Mouse (Mus musculus) midbrain, embryonic 14.5 days (tissue): ENCODE measurements around the gene Cd200. TPM values are rescaled to one million over a fixed set of nuclear protein-coding genes. Genes with fewer than 3 reads are reported as not detected.
"Not testable (repeated sequence)": the region's sequence is repeated elsewhere in the genome, so short reads cannot be mapped to it uniquely, and the experiment has no call there.

ENCODE experiments used
- ATAC-seq: fragments of 200-750 bp; cut with Nextera tagmentation; 2 replicates; pipeline ENCODE4 v1.8.0; 2017; ENCODE audit warnings: moderate number of reproducible peaks, moderate library complexity; ENCODE audit not compliant: low FRiP score, low TSS enrichment
- DNase-seq: peaks from one replicate; pipeline ENCODE4 v3.0.0-alpha.2; 2015
- H3K27ac ChIP-seq: fragments of 300-500 bp; sonication (generic); replicated peaks from 2 replicates; pipeline ENCODE4 v1.5.1; 2014; ENCODE audit warnings: mild to moderate bottlenecking, low read depth, low read length, moderate library complexity
- H3K27me3 ChIP-seq: fragments of 300-500 bp; sonication (generic); 2 replicates; pipeline ENCODE4 v1.6.1; 2014; ENCODE audit warnings: low read length, control low read depth, mixed read lengths; ENCODE audit not compliant: control insufficient read depth, insufficient read depth
- H3K36me3 ChIP-seq: fragments of 300-500 bp; sonication (generic); 2 replicates; pipeline ENCODE4 v1.6.1; 2014; ENCODE audit warnings: low read length, control low read depth; ENCODE audit not compliant: control insufficient read depth, insufficient read depth
- H3K4me1 ChIP-seq: fragments of 300-500 bp; sonication (generic); 2 replicates; pipeline ENCODE4 v1.6.1; 2014; ENCODE audit warnings: mild to moderate bottlenecking, antibody characterized with exemption, low read length, control low read depth; ENCODE audit not compliant: control insufficient read depth, insufficient read depth
- H3K4me2 ChIP-seq: fragments of 300-500 bp; sonication (generic); 2 replicates; pipeline ENCODE4 v1.6.1; 2014; ENCODE audit warnings: mild to moderate bottlenecking, low read length, moderate library complexity
- H3K4me3 ChIP-seq: fragments of 300-500 bp; sonication (generic); replicated peaks from 2 replicates; pipeline ENCODE4 v1.5.1; 2014; ENCODE audit warnings: low read depth, low read length
- H3K9ac ChIP-seq: fragments of 300-500 bp; sonication (generic); replicated peaks from 2 replicates; pipeline ENCODE4 v1.6.1; 2014; ENCODE audit warnings: mild to moderate bottlenecking, low read length, moderate library complexity
- H3K9me3 ChIP-seq: fragments of 300-500 bp; sonication (generic); 2 replicates; pipeline ENCODE4 v1.6.1; 2016; ENCODE audit warnings: low read length, control low read depth, mixed read lengths; ENCODE audit not compliant: control insufficient read depth
- WGBS: fragments of 180-500 bp; shearing (Covaris S2); extraction: QIAGEN DNeasy Blood & Tissue Kit; methylation state at CpG from one replicate; pipeline ENCODE4 v1.1.7; 2014; 5-methylcytosine and 5-hydroxymethylcytosine counted together
- polyA plus RNA-seq: library from polyadenylated mRNA; unstranded; fragments of >200 nt; fragmentation: Nextera tagmentation; extraction: Ambion mirVana; gene quantifications from 2 replicates; pipeline ENCODE4 v1.2.1, GENCODE M21; 2014

Gene Cd200
- polyA plus RNA-seq, 1 experiment from 2014 or later = 365 TPM

DNA sequence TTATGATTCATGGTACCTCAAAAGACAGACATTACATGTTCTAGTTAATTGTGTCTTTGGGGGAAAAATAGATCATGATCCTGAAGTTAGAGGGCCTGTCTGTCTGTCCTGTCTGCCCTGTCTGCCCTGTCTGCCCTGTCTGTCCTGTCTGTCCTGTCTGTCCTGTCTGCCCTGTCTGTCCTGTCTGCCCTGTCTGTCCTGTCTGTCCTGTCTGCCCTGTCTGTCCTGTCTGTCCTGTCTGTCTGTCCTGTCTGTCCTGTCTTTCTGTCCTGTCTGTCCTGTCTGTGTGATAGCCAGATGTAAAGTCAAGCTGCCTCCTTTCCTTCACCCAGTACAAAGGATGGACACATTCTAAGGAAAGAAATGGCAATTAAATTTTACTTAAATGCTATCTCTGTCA is 56.0 kb downstream of the Cd200 start:
- Histone ChIP-seq H3K4me3 (no peak overlapping the region), H3K4me2 (no peak overlapping the region), H3K36me3 (no peaks in the 10 kb centered on the region), H3K9me3 (no peaks in the 10 kb centered on the region), H3K4me1 (no peaks in the 10 kb centered on the region), H3K9ac (no peak overlapping the region), H3K27ac (no peak overlapping the region), H3K27me3 (no peaks in the 10 kb centered on the region)
- DNase-seq = peak; percentile 57
- ATAC-seq = peak; percentile 90

DNA sequence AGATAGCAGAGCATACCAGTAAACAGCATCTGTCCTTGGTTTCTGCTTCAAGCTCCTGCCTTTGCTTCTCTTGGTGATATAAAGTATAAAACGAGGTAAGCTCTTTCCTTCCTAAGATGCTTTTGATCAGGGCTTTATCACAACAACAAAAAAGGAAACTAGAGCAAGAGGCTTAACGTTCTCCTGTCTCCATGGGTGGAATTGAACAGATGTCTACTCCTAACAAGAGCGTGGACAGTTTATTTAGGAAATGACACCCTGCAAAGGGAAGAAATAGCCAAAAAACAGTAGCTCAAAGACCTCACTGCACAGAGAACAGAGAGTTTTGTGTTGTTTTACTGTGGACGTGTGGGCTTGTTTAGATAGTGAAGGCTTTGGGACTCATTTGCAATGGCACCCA is 58.1 kb downstream of the Cd200 start:
- Histone ChIP-seq H3K27me3 (no peaks in the 10 kb centered on the region), H3K36me3 (no peaks in the 10 kb centered on the region), H3K4me1 (no peaks in the 10 kb centered on the region), H3K9ac (no peak overlapping the region), H3K4me3 (no peak overlapping the region), H3K9me3 (no peaks in the 10 kb centered on the region), H3K4me2 (no peak overlapping the region), H3K27ac (no peak overlapping the region)
- no peak for ATAC-seq
- WGBS = 60% methylated on average over 4 of the region's 4 CpGs
- DNase-seq = no peak

DNA sequence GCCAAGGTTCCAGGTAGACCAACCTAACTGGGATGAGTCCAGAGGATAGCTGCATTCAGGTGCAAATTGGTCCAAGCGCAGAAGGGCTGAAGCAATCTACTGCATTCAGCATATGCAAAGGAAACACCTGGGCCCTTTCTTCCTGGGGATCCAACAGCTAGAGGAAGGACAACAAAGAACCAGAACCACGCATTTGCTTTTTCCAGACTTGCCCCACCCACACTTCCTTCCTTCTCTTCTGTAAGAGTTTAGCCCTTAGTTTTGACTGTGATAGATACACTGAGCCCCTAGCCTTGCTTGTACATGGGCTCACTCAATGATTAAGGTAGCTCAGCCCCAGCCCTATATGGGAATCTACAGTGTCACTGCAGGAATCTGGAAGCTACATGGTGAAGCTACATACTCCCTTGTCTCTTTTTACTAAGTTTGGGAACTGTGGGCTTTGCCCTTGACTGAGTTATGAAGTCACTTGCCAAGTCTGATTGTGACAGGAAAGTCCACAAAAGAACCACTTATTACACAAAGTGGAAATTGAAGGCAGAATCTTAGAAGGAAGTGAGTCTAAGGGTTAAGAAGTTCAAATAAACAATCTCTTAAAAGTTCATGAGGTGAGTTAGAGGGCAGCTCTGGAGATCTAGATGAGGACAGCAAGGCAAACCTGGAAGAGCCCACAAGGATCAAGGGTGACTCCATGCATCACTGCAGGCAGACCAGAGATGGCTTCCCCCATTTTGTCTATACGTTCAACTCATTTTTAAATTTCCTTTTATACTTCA is 59.1 kb downstream of the Cd200 start:
- Histone ChIP-seq H3K9me3 (no peaks in the 10 kb centered on the region), H3K27me3 (no peaks in the 10 kb centered on the region), H3K9ac (no peak overlapping the region), H3K4me2 (no peak overlapping the region), H3K4me1 (no peaks in the 10 kb centered on the region), H3K4me3 (no peak overlapping the region), H3K36me3 (no peaks in the 10 kb centered on the region), H3K27ac (no peak overlapping the region)
- no peak for DNase-seq
- ATAC-seq = no peak
- 87% methylated on average over 3 of the region's 3 CpGs for WGBS

DNA sequence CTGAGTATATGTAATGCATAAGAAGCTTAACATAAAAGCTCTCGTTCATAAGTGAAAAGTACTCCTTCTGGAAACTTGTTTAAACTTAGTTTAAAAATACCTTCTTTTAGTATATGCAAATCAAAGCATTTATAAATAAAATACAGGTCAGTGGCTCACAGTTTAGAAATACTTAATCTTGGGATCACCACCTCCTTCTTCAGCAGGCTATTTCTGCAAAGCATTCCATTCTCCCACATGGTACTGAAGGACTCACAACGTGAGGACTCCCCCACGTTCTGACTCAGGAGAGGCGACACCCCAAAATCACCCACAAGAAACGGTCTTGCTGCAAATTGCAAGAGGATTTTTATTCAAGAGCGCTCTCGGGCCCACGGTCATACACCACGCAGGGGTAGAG is 60.6 kb downstream of the Cd200 start:
- not testable (repeated sequence) for H3K27me3 ChIP-seq, H3K4me3 ChIP-seq, ATAC-seq, DNase-seq, H3K9ac ChIP-seq, H3K27ac ChIP-seq, H3K4me2 ChIP-seq, H3K36me3 ChIP-seq, H3K4me1 ChIP-seq, H3K9me3 ChIP-seq
- WGBS = 82% methylated on average over 5 of the region's 9 CpGs

DNA sequence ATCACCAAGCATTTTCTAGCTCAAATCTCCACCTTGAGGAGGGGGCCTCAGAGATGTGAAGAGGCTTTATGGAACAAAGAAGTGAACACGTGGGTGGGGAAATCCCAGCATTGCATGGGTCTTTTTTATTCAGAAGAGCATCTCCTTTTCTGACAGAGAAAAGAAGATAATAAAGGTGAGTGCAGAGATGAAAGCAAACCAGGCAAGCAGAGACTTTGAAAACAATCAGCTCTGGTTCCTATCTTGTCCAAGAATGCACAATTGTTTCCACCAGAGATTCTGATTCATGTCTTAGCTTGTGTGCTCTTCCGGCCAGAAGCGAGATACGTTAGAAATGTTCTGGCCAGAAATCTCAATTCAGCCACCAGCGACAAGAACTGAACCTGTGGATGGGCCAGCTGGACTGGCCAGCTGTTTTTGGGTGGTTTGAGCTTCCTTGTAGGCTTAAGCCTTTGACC is 61.9 kb downstream of the Cd200 start:
- Histone ChIP-seq H3K9me3 (no peaks in the 10 kb centered on the region), H3K4me2 (no peak overlapping the region), H3K9ac (no peak overlapping the region), H3K27ac (no peak overlapping the region), H3K36me3 (no peaks in the 10 kb centered on the region), H3K4me3 (no peak overlapping the region), H3K27me3 (no peaks in the 10 kb centered on the region), H3K4me1 (no peaks in the 10 kb centered on the region)
- WGBS = 86% methylated on average over 5 of the region's 5 CpGs
- ATAC-seq (no peak), DNase-seq (no peak)

DNA sequence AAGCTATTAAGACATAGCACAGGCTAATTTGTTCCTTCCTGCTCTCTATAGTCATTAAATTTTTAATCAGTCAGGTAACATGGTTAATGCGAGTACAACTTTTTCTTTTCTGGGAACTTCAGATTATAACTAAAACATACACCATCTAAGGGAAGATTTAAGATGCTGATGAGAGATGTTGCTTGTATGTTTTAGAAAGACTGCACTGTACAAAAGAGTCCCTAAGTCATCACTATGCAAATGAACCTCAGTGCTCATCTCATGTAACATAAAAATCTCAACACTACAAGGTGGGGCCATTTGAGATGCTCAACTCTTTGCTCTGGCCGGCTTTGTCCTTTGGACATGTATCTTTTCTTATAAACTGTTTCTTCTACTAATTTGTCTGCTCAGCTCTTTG is 62.5 kb downstream of the Cd200 start:
- H3K4me2 ChIP-seq = no peak overlapping the region
- DNase-seq (no peak), ATAC-seq (no peak)
- no peak overlapping the region for H3K27ac ChIP-seq
- H3K36me3 ChIP-seq = no peaks in the 10 kb centered on the region
- no peak overlapping the region for H3K9ac ChIP-seq
- H3K27me3 ChIP-seq = no peaks in the 10 kb centered on the region
- 91% methylated on average over 2 of the region's 2 CpGs for WGBS
- no peaks in the 10 kb centered on the region for H3K4me1 ChIP-seq
- H3K9me3 ChIP-seq = no peaks in the 10 kb centered on the region
- H3K4me3 ChIP-seq = no peak overlapping the region

DNA sequence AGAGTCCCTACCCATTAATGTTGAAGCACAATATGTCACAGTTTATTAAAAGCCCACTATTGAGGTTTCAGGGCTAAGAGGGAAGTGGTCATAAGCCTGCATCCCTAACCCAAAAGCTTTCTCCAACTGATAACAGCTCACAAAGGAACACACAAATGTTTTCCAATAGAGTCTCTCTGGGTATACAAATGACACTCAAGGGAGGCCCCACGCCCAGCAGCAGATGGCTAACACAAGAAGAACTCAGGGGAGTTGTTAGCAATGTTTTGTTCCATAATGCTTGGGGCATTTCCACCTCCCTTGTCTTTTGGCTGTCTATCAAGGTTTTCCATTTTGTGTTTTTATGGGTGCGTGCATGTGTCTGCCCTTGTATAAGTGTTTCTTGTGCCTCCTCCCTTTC is 64.0 kb downstream of the Cd200 start:
- Histone ChIP-seq H3K27ac (no peak overlapping the region), H3K27me3 (no peaks in the 10 kb centered on the region), H3K9me3 (no peaks in the 10 kb centered on the region), H3K4me3 (no peak overlapping the region), H3K4me2 (no peak overlapping the region), H3K4me1 (no peaks in the 10 kb centered on the region), H3K36me3 (no peaks in the 10 kb centered on the region), H3K9ac (no peak overlapping the region)
- WGBS = 72% methylated on average over 2 of the region's 2 CpGs
- ATAC-seq (no peak), DNase-seq (no peak)

DNA sequence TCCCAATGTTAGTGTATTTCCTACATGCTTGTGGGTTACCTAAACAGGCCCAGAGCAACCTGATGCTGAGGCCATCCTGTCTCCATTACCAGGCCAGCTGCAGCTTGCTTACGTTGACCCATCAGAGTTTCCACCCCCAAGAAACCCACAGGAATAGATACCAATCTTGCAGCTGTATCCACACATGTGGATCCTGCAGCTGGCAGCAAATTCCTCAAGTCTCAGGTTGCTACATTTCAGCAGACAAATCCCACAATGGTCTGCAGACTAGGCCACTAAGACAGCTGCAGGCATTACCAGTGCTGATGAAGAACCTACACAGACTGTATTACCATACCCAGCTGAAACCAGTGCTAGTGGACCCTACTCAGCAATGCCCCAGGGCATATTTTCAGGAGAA is 72.4 kb downstream of the Cd200 start:
- Histone ChIP-seq H3K4me2 (no peak overlapping the region), H3K9ac (no peak overlapping the region), H3K4me1 (no peaks in the 10 kb centered on the region), H3K4me3 (no peak overlapping the region), H3K9me3 (no peaks in the 10 kb centered on the region), H3K36me3 (no peaks in the 10 kb centered on the region), H3K27ac (no peak overlapping the region), H3K27me3 (no peaks in the 10 kb centered on the region)
- DNase-seq (no peak), ATAC-seq (no peak)
- 85% methylated on average over 1 of the region's 1 CpGs for WGBS

DNA sequence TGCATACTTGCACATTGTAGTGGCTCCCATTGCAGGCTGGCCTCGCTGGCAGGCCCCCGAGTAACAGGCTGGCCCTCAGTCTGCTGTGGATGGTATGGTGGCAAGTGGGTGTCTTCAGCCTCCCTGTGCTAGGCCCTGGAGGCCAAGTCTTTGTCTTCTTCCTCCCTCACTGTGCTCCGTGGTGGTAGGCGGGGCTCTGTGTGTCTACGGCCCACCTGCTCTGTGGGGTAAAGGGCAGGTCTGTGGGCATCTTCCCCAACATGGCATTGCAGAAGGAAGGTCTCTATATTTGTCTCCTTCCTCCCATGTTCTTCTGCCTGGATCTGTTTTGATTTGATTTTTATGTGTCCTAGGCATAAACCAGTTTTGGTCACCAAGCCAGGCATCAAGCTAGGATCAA is 74.0 kb downstream of the Cd200 start:
- Histone ChIP-seq H3K4me2 (no peak overlapping the region), H3K9me3 (no peaks in the 10 kb centered on the region), H3K27me3 (no peaks in the 10 kb centered on the region), H3K4me3 (no peak overlapping the region), H3K9ac (no peak overlapping the region), H3K36me3 (no peaks in the 10 kb centered on the region), H3K27ac (no peak overlapping the region), H3K4me1 (no peaks in the 10 kb centered on the region)
- DNase-seq (no peak), ATAC-seq (peak; percentile 12; the same call in 1 of the 2 replicates)
- 92% methylated on average over 5 of the region's 5 CpGs for WGBS
